Mouse (Mus musculus) embryonic facial prominence, embryonic 13.5 days (tissue): ENCODE measurements at regions not wholly inside any gene's neighbourhood (a gene's known extent, or its start where the extent isn't known, plus 50 kb on each side); places are given as distances from the start of the nearest gene placed in this dataset.

Experiments
- ATAC-seq: fragments of 200-750 bp; cut with Nextera tagmentation; 2 replicates; pipeline ENCODE4 v1.8.0; 2017; ENCODE audit warnings: low read depth; ENCODE audit not compliant: insufficient number of reproducible peaks, insufficient read depth, low FRiP score, low TSS enrichment
- H3K27ac ChIP-seq: fragments of 300-500 bp; sonication (generic); 2 replicates; pipeline ENCODE4 v1.5.1; 2015; ENCODE audit warnings: moderate library complexity, mild to moderate bottlenecking, inconsistent platforms
- H3K27me3 ChIP-seq: fragments of 300-500 bp; sonication (generic); 2 replicates; pipeline ENCODE4 v1.6.1; 2015; ENCODE audit warnings: mild to moderate bottlenecking, inconsistent platforms
- H3K36me3 ChIP-seq: fragments of 300-500 bp; sonication (generic); 2 replicates; pipeline ENCODE4 v1.6.1; 2015; ENCODE audit warnings: mild to moderate bottlenecking, inconsistent platforms
- H3K4me1 ChIP-seq: fragments of 300-500 bp; sonication (generic); 2 replicates; pipeline ENCODE4 v1.6.1; 2015; ENCODE audit warnings: inconsistent platforms
- H3K4me2 ChIP-seq: fragments of 300-500 bp; sonication (generic); 2 replicates; pipeline ENCODE4 v1.6.1; 2015; ENCODE audit warnings: moderate library complexity, mild to moderate bottlenecking, inconsistent platforms
- H3K4me3 ChIP-seq: fragments of 300-500 bp; sonication (generic); 2 replicates; pipeline ENCODE4 v1.5.1; 2015; ENCODE audit warnings: mild to moderate bottlenecking, inconsistent platforms
- H3K9ac ChIP-seq: fragments of 300-500 bp; sonication (generic); 2 replicates; pipeline ENCODE4 v1.6.1; 2015; ENCODE audit warnings: mild to moderate bottlenecking, inconsistent platforms
- H3K9me3 ChIP-seq: fragments of 300-500 bp; sonication (generic); 2 replicates; pipeline ENCODE4 v1.6.1; 2016; ENCODE audit warnings: inconsistent platforms
- WGBS: fragments of 180-500 bp; shearing (Covaris S2); methylation state at CpG from one replicate; pipeline ENCODE4 v1.1.7; 2015; ENCODE audit warnings: mixed read lengths; 5-methylcytosine and 5-hydroxymethylcytosine counted together

- H3K4me1 ChIP-seq = no peaks in the 10 kb centered on the region
- 62% methylated on average over 2 of the region's 2 CpGs for WGBS
- ATAC-seq = no peak
- H3K9ac ChIP-seq = no peak overlapping the region
- H3K9me3 ChIP-seq = peaks cover 10% of the 10 kb centered on the region
- H3K4me3 ChIP-seq = no peak overlapping the region
- no peaks in the 10 kb centered on the region for H3K27me3 ChIP-seq
- no peak overlapping the region for H3K27ac ChIP-seq
- no peak overlapping the region for H3K4me2 ChIP-seq
- H3K36me3 ChIP-seq = no peaks in the 10 kb centered on the region
Measured at GRCm38 (mm10) chr13:15283065-15283464, 180.0 kb upstream of the Gli3 start.

GRCm38 (mm10) chr13:15298457-15298856, 164.6 kb upstream of the Gli3 start:
- no peak overlapping the region for H3K4me2 ChIP-seq
- H3K27me3 ChIP-seq = no peaks in the 10 kb centered on the region
- H3K9me3 ChIP-seq = no peaks in the 10 kb centered on the region
- ATAC-seq = no peak
- H3K27ac ChIP-seq = no peak overlapping the region
- no peaks in the 10 kb centered on the region for H3K36me3 ChIP-seq
- WGBS = 71% methylated on average over 2 of the region's 2 CpGs
- H3K4me3 ChIP-seq = no peak overlapping the region
- H3K9ac ChIP-seq = no peak overlapping the region
- H3K4me1 ChIP-seq = no peaks in the 10 kb centered on the region

GRCm38 (mm10) chr13:15325413-15325812, 137.6 kb upstream of the Gli3 start:
- Histone ChIP-seq H3K36me3 (no peaks in the 10 kb centered on the region), H3K4me3 (no peak overlapping the region), H3K27me3 (no peaks in the 10 kb centered on the region), H3K9ac (no peak overlapping the region), H3K4me1 (0 out of 2 replicates have a peak, but pooled peaks cover 4% of the 10 kb centered on the region), H3K9me3 (no peaks in the 10 kb centered on the region), H3K27ac (peak overlapping the region; percentile 8; the same call in 1 of the 2 replicates), H3K4me2 (no peak overlapping the region)
- ATAC-seq = no peak
- 22% methylated on average over 4 of the region's 4 CpGs for WGBS

- Histone ChIP-seq H3K36me3 (no peaks in the 10 kb centered on the region), H3K9me3 (no peaks in the 10 kb centered on the region), H3K27me3 (no peaks in the 10 kb centered on the region), H3K4me1 (0 out of 2 replicates have a peak, but pooled peaks cover 4% of the 10 kb centered on the region), H3K4me2 (no peak overlapping the region), H3K27ac (no peak overlapping the region), H3K9ac (no peak overlapping the region), H3K4me3 (no peak overlapping the region)
- WGBS = 84% methylated on average over 3 of the region's 3 CpGs
- no peak for ATAC-seq
Measured at GRCm38 (mm10) chr13:15326146-15326545, 136.9 kb upstream of the Gli3 start.

GRCm38 (mm10) chr13:15329561-15329960, 133.5 kb upstream of the Gli3 start:
- no peak for ATAC-seq
- Histone ChIP-seq H3K27me3 (no peaks in the 10 kb centered on the region), H3K9me3 (no peaks in the 10 kb centered on the region), H3K27ac (no peak overlapping the region), H3K9ac (no peak overlapping the region), H3K4me1 (0 out of 2 replicates have a peak, but pooled peaks cover 4% of the 10 kb centered on the region), H3K4me2 (no peak overlapping the region), H3K4me3 (no peak overlapping the region), H3K36me3 (no peaks in the 10 kb centered on the region)
- WGBS = 93% methylated on average over 3 of the region's 3 CpGs

GRCm38 (mm10) chr13:15343474-15343873, 119.6 kb upstream of the Gli3 start:
- H3K4me2 ChIP-seq = no peak overlapping the region
- H3K27ac ChIP-seq = no peak overlapping the region
- no peak for ATAC-seq
- peaks cover 22% of the 10 kb centered on the region for H3K4me1 ChIP-seq
- H3K9ac ChIP-seq = no peak overlapping the region
- no peak overlapping the region for H3K4me3 ChIP-seq
- WGBS = 46% methylated on average over 3 of the region's 3 CpGs
- H3K9me3 ChIP-seq = no peaks in the 10 kb centered on the region
- no peaks in the 10 kb centered on the region for H3K36me3 ChIP-seq
- no peaks in the 10 kb centered on the region for H3K27me3 ChIP-seq

GRCm38 (mm10) chr13:15346866-15347265, 116.2 kb upstream of the Gli3 start:
- 8% methylated on average over 2 of the region's 2 CpGs for WGBS

GRCm38 (mm10) chr13:15366437-15366836, 96.6 kb upstream of the Gli3 start:
- no peaks in the 10 kb centered on the region for H3K9me3 ChIP-seq
- no peaks in the 10 kb centered on the region for H3K4me1 ChIP-seq
- no peak overlapping the region for H3K4me2 ChIP-seq
- H3K9ac ChIP-seq = no peak overlapping the region
- no peak for ATAC-seq
- H3K27ac ChIP-seq = no peak overlapping the region
- H3K27me3 ChIP-seq = no peaks in the 10 kb centered on the region
- no peaks in the 10 kb centered on the region for H3K36me3 ChIP-seq
- no peak overlapping the region for H3K4me3 ChIP-seq
- 88% methylated on average over 2 of the region's 2 CpGs for WGBS

More at GRCm38 (mm10) chr13:15346866-15347265, 116.2 kb upstream of the Gli3 start:
- no peak overlapping the region for H3K4me2 ChIP-seq
- peaks cover 17% of the 10 kb centered on the region for H3K4me1 ChIP-seq
- H3K4me3 ChIP-seq = no peak overlapping the region
- no peak overlapping the region for H3K27ac ChIP-seq
- H3K27me3 ChIP-seq = no peaks in the 10 kb centered on the region
- H3K9ac ChIP-seq = no peak overlapping the region
- H3K36me3 ChIP-seq = no peaks in the 10 kb centered on the region
- 0 out of 2 replicates have a peak, but pooled peaks have one; percentile 26 for ATAC-seq
- no peaks in the 10 kb centered on the region for H3K9me3 ChIP-seq

- Histone ChIP-seq H3K36me3 (no peaks in the 10 kb centered on the region), H3K4me1 (no peaks in the 10 kb centered on the region), H3K27ac (no peak overlapping the region), H3K9me3 (no peaks in the 10 kb centered on the region), H3K9ac (no peak overlapping the region), H3K4me3 (no peak overlapping the region), H3K27me3 (no peaks in the 10 kb centered on the region), H3K4me2 (no peak overlapping the region)
- WGBS = 80% methylated on average over 8 of the region's 8 CpGs
- no peak for ATAC-seq
Measured at GRCm38 (mm10) chr13:15380081-15380480, 83.0 kb upstream of the Gli3 start.

GRCm38 (mm10) chr13:15395249-15395648, 67.8 kb upstream of the Gli3 start:
- no peak overlapping the region; the same call in 1 of the 2 replicates for H3K27ac ChIP-seq
- peak overlapping the region; percentile 28 for H3K4me2 ChIP-seq
- no peaks in the 10 kb centered on the region for H3K27me3 ChIP-seq
- H3K36me3 ChIP-seq = no peaks in the 10 kb centered on the region
- no peak overlapping the region for H3K9ac ChIP-seq
- no peak overlapping the region for H3K4me3 ChIP-seq
- H3K9me3 ChIP-seq = no peaks in the 10 kb centered on the region
- peaks cover 6% of the 10 kb centered on the region for H3K4me1 ChIP-seq
- peak; percentile 75; the same call in 1 of the 2 replicates for ATAC-seq
- WGBS = 14% methylated on average over 4 of the region's 4 CpGs

GRCm38 (mm10) chr13:15395694-15396093, 67.3 kb upstream of the Gli3 start:
- WGBS = 12% methylated on average over 7 of the region's 7 CpGs
- Histone ChIP-seq H3K36me3 (no peaks in the 10 kb centered on the region), H3K4me2 (no peak overlapping the region), H3K4me1 (peaks cover 6% of the 10 kb centered on the region), H3K9ac (no peak overlapping the region), H3K4me3 (no peak overlapping the region), H3K9me3 (no peaks in the 10 kb centered on the region), H3K27me3 (no peaks in the 10 kb centered on the region), H3K27ac (no peak overlapping the region)
- no peak for ATAC-seq

GRCm38 (mm10) chr13:15398677-15399076, 64.4 kb upstream of the Gli3 start:
- WGBS = 68% methylated on average over 2 of the region's 2 CpGs
- Histone ChIP-seq H3K36me3 (no peaks in the 10 kb centered on the region), H3K9me3 (no peaks in the 10 kb centered on the region), H3K27me3 (no peaks in the 10 kb centered on the region), H3K27ac (no peak overlapping the region), H3K4me1 (peaks cover 6% of the 10 kb centered on the region), H3K9ac (no peak overlapping the region), H3K4me2 (no peak overlapping the region), H3K4me3 (no peak overlapping the region)
- ATAC-seq = no peak
